Mouse (Mus musculus) limb, embryonic 14.5 days (tissue): ENCODE results near the gene Ttc27. TPM values are rescaled to one million over a fixed set of nuclear protein-coding genes. Genes with fewer than 3 reads are reported as not detected.

Experiments
- ATAC-seq: fragments of 200-750 bp; cut with Nextera tagmentation; 2 replicates; pipeline ENCODE4 v1.8.0; 2017; ENCODE audit warnings: low read depth, moderate number of reproducible peaks, moderate TSS enrichment; ENCODE audit not compliant: low FRiP score
- DNase-seq: peaks from one replicate; pipeline ENCODE4 v3.0.0-alpha.2; 2015; ENCODE audit warnings: low spot score
- H3K27ac ChIP-seq: fragments of 300-500 bp; sonication (generic); replicated peaks from 2 replicates; pipeline ENCODE4 v1.5.1; 2014; ENCODE audit warnings: low read depth, mild to moderate bottlenecking, low read length, moderate library complexity, mixed read lengths
- H3K27me3 ChIP-seq: fragments of 300-500 bp; sonication (generic); 2 replicates; pipeline ENCODE4 v1.6.1; 2014; ENCODE audit warnings: low read length, mixed read lengths; ENCODE audit not compliant: control insufficient read depth, insufficient read depth
- H3K36me3 ChIP-seq: fragments of 300-500 bp; sonication (generic); 2 replicates; pipeline ENCODE4 v1.6.1; 2014; ENCODE audit warnings: mild to moderate bottlenecking, low read length, moderate library complexity, mixed read lengths; ENCODE audit not compliant: control insufficient read depth, insufficient read depth
- H3K4me1 ChIP-seq: fragments of 300-500 bp; sonication (generic); 2 replicates; pipeline ENCODE4 v1.6.1; 2014; ENCODE audit warnings: antibody characterized with exemption, low read length, mixed read lengths; ENCODE audit not compliant: control insufficient read depth, insufficient read depth
- H3K4me2 ChIP-seq: fragments of 300-500 bp; sonication (generic); replicated peaks from 2 replicates; pipeline ENCODE4 v1.6.1; 2014; ENCODE audit warnings: low read depth, mild to moderate bottlenecking, low read length, moderate library complexity; ENCODE audit not compliant: severe bottlenecking
- H3K4me3 ChIP-seq: fragments of 300-500 bp; sonication (generic); replicated peaks from 2 replicates; pipeline ENCODE4 v1.5.1; 2014; ENCODE audit warnings: low read length
- H3K9ac ChIP-seq: fragments of 300-500 bp; sonication (generic); 2 replicates; pipeline ENCODE4 v1.6.1; 2014; ENCODE audit warnings: mild to moderate bottlenecking, low read depth, low read length, moderate library complexity; ENCODE audit not compliant: severe bottlenecking
- H3K9me3 ChIP-seq: fragments of 300-500 bp; sonication (generic); 2 replicates; pipeline ENCODE4 v1.6.1; 2016; ENCODE audit warnings: low read length; ENCODE audit not compliant: control insufficient read depth
- POLR2A ChIP-seq: fragments of 200-500 bp; IDR thresholded peaks from 2 replicates; pipeline ENCODE4 v1.8.0; 2012; ENCODE audit warnings: inconsistent platforms, mild to moderate bottlenecking, moderate library complexity, borderline replicate concordance; ENCODE audit not compliant: insufficient read depth, insufficient read length; ENCODE audit errors: extremely low read depth
- WGBS: fragments of 180-500 bp; shearing (Covaris S2); extraction: QIAGEN DNeasy Blood & Tissue Kit; methylation state at CpG from one replicate; pipeline ENCODE4 v1.1.7; 2014; 5-methylcytosine and 5-hydroxymethylcytosine counted together
- polyA plus RNA-seq, 2 experiments: library from polyadenylated mRNA; depleted of rRNA in 1 of 2; stranded (reverse) in 1 of 2; unstranded in 1 of 2; fragments of >200 nt; fragmentation: Nextera tagmentation in 1 of 2; extraction: Ambion mirVana in 1 of 2; gene quantifications; 2 replicates each; pipeline versions ENCODE4 v1.2.1 to v1.2.3; 2012 to 2014

Gene Ttc27
- polyA plus RNA-seq, 2 experiments = 17.5 to 24.4 TPM

DNA sequence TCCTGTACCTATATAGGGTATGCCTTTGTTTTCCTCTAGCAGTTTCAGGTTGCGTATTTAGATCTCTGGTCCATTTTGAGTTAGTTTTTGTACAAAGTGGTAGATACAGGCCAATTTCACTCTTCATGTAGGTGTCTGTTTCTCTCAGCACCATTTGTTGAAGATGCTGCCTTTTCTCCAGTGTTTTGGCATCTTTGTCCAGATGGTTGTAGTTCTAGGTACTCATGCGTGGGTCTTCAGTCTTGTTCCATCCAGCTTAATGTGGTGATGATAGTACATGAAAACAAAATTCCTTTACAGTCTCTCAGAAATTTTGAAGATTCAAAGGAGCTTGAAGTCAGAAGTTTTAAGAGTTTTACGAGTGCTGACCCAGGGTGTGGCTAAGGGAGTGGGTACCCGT lies 54.8 kb downstream of the Ttc27 start:
- no peak overlapping the region for H3K27ac ChIP-seq
- DNase-seq (no peak), ATAC-seq (no peak)
- WGBS = 87% methylated on average over 4 of the region's 4 CpGs
- no peak overlapping the region for H3K4me2 ChIP-seq
- H3K27me3 ChIP-seq = no peaks in the 10 kb centered on the region
- no peak overlapping the region for H3K9ac ChIP-seq
- H3K4me1 ChIP-seq = no peaks in the 10 kb centered on the region
- no peaks in the 10 kb centered on the region; the same call in 1 of the 2 replicates for H3K36me3 ChIP-seq
- no peak for TF ChIP-seq POLR2A
- no peaks in the 10 kb centered on the region for H3K9me3 ChIP-seq
- no peak overlapping the region for H3K4me3 ChIP-seq

DNA sequence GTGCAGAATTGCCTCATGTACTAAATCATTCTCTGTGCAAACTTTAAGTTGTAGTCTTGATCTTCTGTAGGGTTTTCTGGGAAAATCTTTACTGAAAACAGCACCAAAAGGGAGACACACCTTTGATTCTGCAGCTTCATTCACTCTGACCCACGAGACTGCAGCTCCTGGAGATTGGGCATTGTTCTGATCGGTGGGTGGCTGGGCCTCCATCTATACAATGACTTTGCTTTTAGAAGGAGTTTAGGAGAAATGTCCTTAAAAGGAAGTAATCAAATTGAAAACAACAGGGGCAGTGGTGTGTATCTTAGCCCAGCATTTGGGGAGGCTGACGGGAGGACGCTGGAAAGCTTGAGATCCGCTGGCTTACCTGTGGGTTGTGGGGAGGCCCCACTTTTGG lies 56.0 kb downstream of the Ttc27 start:
- Histone ChIP-seq H3K4me1 (no peaks in the 10 kb centered on the region), H3K27ac (no peak overlapping the region), H3K27me3 (no peaks in the 10 kb centered on the region), H3K4me2 (no peak overlapping the region), H3K36me3 (no peaks in the 10 kb centered on the region), H3K9ac (no peak overlapping the region), H3K4me3 (no peak overlapping the region), H3K9me3 (no peaks in the 10 kb centered on the region)
- ATAC-seq = no peak
- TF ChIP-seq POLR2A = no peak
- DNase-seq = no peak
- 73% methylated on average over 5 of the region's 5 CpGs for WGBS

DNA sequence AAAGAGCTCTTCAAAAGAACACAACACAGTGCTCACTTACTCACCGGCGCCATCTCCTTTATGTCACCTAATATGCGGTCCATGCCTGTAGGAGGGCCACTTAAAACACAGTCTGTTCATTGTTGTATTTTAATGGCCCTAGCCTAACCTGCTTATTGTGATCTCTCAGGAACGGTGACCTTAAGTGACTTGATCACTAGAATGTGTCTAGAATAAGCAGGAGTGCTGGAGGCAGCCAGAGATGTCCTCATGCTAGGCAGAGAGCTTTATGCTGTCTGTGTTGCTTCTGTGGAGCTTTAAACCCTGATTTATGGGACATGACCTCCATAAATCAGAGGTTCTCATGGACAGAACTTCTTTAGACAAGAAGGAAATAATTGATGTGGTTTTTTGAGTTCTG lies 62.6 kb downstream of the Ttc27 start:
- Histone ChIP-seq H3K36me3 (no peaks in the 10 kb centered on the region), H3K4me3 (no peak overlapping the region), H3K4me2 (no peak overlapping the region), H3K9me3 (no peaks in the 10 kb centered on the region), H3K27me3 (no peaks in the 10 kb centered on the region), H3K27ac (no peak overlapping the region), H3K9ac (no peak overlapping the region), H3K4me1 (no peaks in the 10 kb centered on the region)
- DNase-seq (no peak), ATAC-seq (no peak)
- TF ChIP-seq POLR2A = no peak
- 86% methylated on average over 4 of the region's 4 CpGs for WGBS

- no peaks in the 10 kb centered on the region for H3K27me3 ChIP-seq
- no peak overlapping the region for H3K4me2 ChIP-seq
- 82% methylated on average over 9 of the region's 9 CpGs for WGBS
- no peaks in the 10 kb centered on the region for H3K4me1 ChIP-seq
- no peak for ATAC-seq
- H3K4me3 ChIP-seq = no peak overlapping the region
- no peaks in the 10 kb centered on the region for H3K36me3 ChIP-seq
- no peak overlapping the region for H3K9ac ChIP-seq
- H3K9me3 ChIP-seq = no peaks in the 10 kb centered on the region
- H3K27ac ChIP-seq = no peak overlapping the region
- no peak for TF ChIP-seq POLR2A
- no peak for DNase-seq
Observed at GRCm38 (mm10) chr17:74780627-74781026, 63.1 kb downstream of the Ttc27 start.

GRCm38 (mm10) chr17:74781911-74782310 lies 64.4 kb downstream of the Ttc27 start:
- Histone ChIP-seq H3K9ac (no peak overlapping the region), H3K27ac (no peak overlapping the region), H3K4me1 (peaks cover 7% of the 10 kb centered on the region), H3K4me2 (no peak overlapping the region), H3K27me3 (no peaks in the 10 kb centered on the region), H3K4me3 (no peak overlapping the region), H3K36me3 (no peaks in the 10 kb centered on the region), H3K9me3 (no peaks in the 10 kb centered on the region)
- ATAC-seq (no peak), DNase-seq (no peak)
- TF ChIP-seq POLR2A = no peak

DNA sequence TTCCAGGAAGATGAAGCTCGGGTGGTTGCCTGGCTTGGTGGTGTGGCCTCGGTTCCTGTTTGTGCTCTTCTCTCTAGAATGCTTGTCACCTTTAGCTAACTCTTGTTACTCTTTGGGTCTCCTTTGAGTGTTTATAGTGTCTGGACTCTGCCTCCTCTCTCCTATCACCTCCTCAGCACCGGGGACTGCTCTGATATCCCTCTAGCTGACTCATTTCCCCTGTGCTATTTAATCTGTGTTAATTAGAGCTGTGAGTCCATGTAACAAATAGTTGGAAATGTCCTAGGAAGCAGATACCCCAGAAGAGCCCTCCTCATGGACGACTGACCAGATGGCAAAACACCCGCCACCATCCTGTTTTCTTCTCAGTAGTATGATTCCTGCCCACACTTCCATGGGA lies 68.1 kb downstream of the Ttc27 start:
- H3K36me3 ChIP-seq = 0 out of 2 replicates have a peak, but pooled peaks cover 2% of the 10 kb centered on the region
- H3K27me3 ChIP-seq = no peaks in the 10 kb centered on the region
- no peak overlapping the region for H3K4me2 ChIP-seq
- ATAC-seq (no peak), DNase-seq (no peak)
- H3K4me3 ChIP-seq = no peak overlapping the region
- no peak overlapping the region for H3K27ac ChIP-seq
- no peak overlapping the region for H3K9ac ChIP-seq
- TF ChIP-seq POLR2A = no peak
- no peaks in the 10 kb centered on the region for H3K9me3 ChIP-seq
- 52% methylated on average over 5 of the region's 5 CpGs for WGBS
- peaks cover 7% of the 10 kb centered on the region for H3K4me1 ChIP-seq
